Mouse (Mus musculus) megakaryocyte, embryonic 14.5 days (primary cell): Measurements from ENCODE around the gene Kctd2. TPM values are rescaled to one million over a fixed set of nuclear protein-coding genes. Genes with fewer than 3 reads are reported as not detected.
"Not testable (repeated sequence)": the region's sequence is repeated elsewhere in the genome, so short reads cannot be mapped to it uniquely, and the experiment has no call there.

Experiments
- H3K27me3 ChIP-seq: replicated peaks from 2 replicates; pipeline ENCODE3; 2012; ENCODE audit warnings: inconsistent platforms
- H3K36me3 ChIP-seq: replicated peaks from 2 replicates; pipeline ENCODE3; 2012; ENCODE audit warnings: low read length, inconsistent platforms, mixed read lengths
- H3K4me1 ChIP-seq: 2 replicates; pipeline ENCODE4 v1.6.1; 2012; ENCODE audit warnings: inconsistent platforms
- H3K4me3 ChIP-seq: replicated peaks from 2 replicates; pipeline ENCODE3; 2012; ENCODE audit warnings: moderate library complexity, mild to moderate bottlenecking, inconsistent platforms
- H3K9me3 ChIP-seq: 2 replicates; pipeline ENCODE4 v1.6.1; 2012; ENCODE audit warnings: inconsistent platforms
- FLI1 ChIP-seq: IDR thresholded peaks from 2 replicates; pipeline ENCODE4 v1.6.1; 2012; ENCODE audit warnings: low read length, inconsistent platforms, mixed read lengths
- GATA1 ChIP-seq: IDR thresholded peaks from 3 replicates; pipeline ENCODE4 v1.6.1; 2012; ENCODE audit warnings: mixed read lengths, low read length, inconsistent platforms, borderline replicate concordance
- polyA plus RNA-seq: library from polyadenylated mRNA; stranded (reverse); fragments of >175 nt; gene quantifications from 2 replicates; pipeline ENCODE4 v1.2.3, GENCODE M21; 2012; ENCODE audit warnings: low replicate concordance; ENCODE audit not compliant: insufficient read depth

The Kctd2 gene
- polyA plus RNA-seq, 1 experiment, result 13.7 TPM

- no peak for TF ChIP-seq FLI1
- no peak for TF ChIP-seq GATA1
- peaks cover 28% of the 10 kb centered on the region for H3K9me3 ChIP-seq
- peaks cover 81% of the 10 kb centered on the region for H3K27me3 ChIP-seq
- no peak overlapping the region for H3K4me3 ChIP-seq
- no peaks in the 10 kb centered on the region for H3K36me3 ChIP-seq
- H3K4me1 ChIP-seq, result peaks cover 32% of the 10 kb centered on the region
Observed at GRCm38 (mm10) chr11:115452281-115452860, 32.4 kb downstream of the Kctd2 start.

- no peaks in the 10 kb centered on the region for H3K36me3 ChIP-seq
- TF ChIP-seq GATA1 (no peak), FLI1 (no peak)
- H3K27me3 ChIP-seq, result peaks cover 78% of the 10 kb centered on the region
- no peak overlapping the region for H3K4me3 ChIP-seq
- peaks cover 23% of the 10 kb centered on the region for H3K9me3 ChIP-seq
- peaks cover 32% of the 10 kb centered on the region for H3K4me1 ChIP-seq
Observed at GRCm38 (mm10) chr11:115453306-115453705, 33.4 kb downstream of the Kctd2 start.

GRCm38 (mm10) chr11:115454822-115455221, 34.9 kb downstream of the Kctd2 start:
- Histone ChIP-seq H3K27me3 (peaks cover 74% of the 10 kb centered on the region), H3K4me1 (peaks cover 19% of the 10 kb centered on the region), H3K9me3 (peaks cover 23% of the 10 kb centered on the region)
- H3K4me3 ChIP-seq, H3K36me3 ChIP-seq: not testable (repeated sequence)

- Histone ChIP-seq H3K4me1 (peaks cover 13% of the 10 kb centered on the region; the same call in 1 of the 2 replicates), H3K36me3 (no peaks in the 10 kb centered on the region), H3K27me3 (peaks cover 70% of the 10 kb centered on the region), H3K9me3 (peaks cover 23% of the 10 kb centered on the region), H3K4me3 (no peak overlapping the region)
- TF ChIP-seq GATA1, result no peak
- TF ChIP-seq FLI1, result no peak
Observed at GRCm38 (mm10) chr11:115455619-115456018, 35.7 kb downstream of the Kctd2 start.

GRCm38 (mm10) chr11:115456182-115456581, 36.3 kb downstream of the Kctd2 start:
- peaks cover 13% of the 10 kb centered on the region; the same call in 1 of the 2 replicates for H3K4me1 ChIP-seq

GRCm38 (mm10) chr11:115457405-115457804, 37.5 kb downstream of the Kctd2 start:
- Histone ChIP-seq H3K4me3 (no peak overlapping the region), H3K9me3 (peaks cover 26% of the 10 kb centered on the region), H3K4me1 (peaks cover 7% of the 10 kb centered on the region; the same call in 1 of the 2 replicates), H3K36me3 (no peaks in the 10 kb centered on the region), H3K27me3 (peaks cover 66% of the 10 kb centered on the region)
- TF ChIP-seq FLI1, result no peak
- no peak for TF ChIP-seq GATA1

More at GRCm38 (mm10) chr11:115456182-115456581, 36.3 kb downstream of the Kctd2 start:
- Histone ChIP-seq H3K36me3 (no peaks in the 10 kb centered on the region), H3K4me3 (no peak overlapping the region), H3K27me3 (peaks cover 68% of the 10 kb centered on the region), H3K9me3 (peaks cover 26% of the 10 kb centered on the region)
- TF ChIP-seq FLI1 (no peak), GATA1 (no peak)

- peaks cover 71% of the 10 kb centered on the region for H3K27me3 ChIP-seq
- no peaks in the 10 kb centered on the region for H3K36me3 ChIP-seq
Observed at GRCm38 (mm10) chr11:115460976-115461375, 41.0 kb downstream of the Kctd2 start.

GRCm38 (mm10) chr11:115461846-115462242, 41.9 kb downstream of the Kctd2 start:
- peaks cover 7% of the 10 kb centered on the region for H3K4me1 ChIP-seq
- peaks cover 4% of the 10 kb centered on the region for H3K9me3 ChIP-seq
- H3K4me3 ChIP-seq, result no peak overlapping the region
- peaks cover 72% of the 10 kb centered on the region for H3K27me3 ChIP-seq
- TF ChIP-seq FLI1 (no peak), GATA1 (no peak)
- H3K36me3 ChIP-seq, result no peaks in the 10 kb centered on the region

More at GRCm38 (mm10) chr11:115460976-115461375, 41.0 kb downstream of the Kctd2 start:
- no peak for TF ChIP-seq FLI1
- TF ChIP-seq GATA1, result no peak
- Histone ChIP-seq H3K4me1 (peaks cover 7% of the 10 kb centered on the region; the same call in 1 of the 2 replicates), H3K4me3 (no peak overlapping the region), H3K9me3 (peaks cover 9% of the 10 kb centered on the region)

GRCm38 (mm10) chr11:115462243-115462891, 42.4 kb downstream of the Kctd2 start, which contains the start of gene Slc16a5:
Gene Slc16a5 (plus strand): TSS chr11:115462474.
- no peak within 1 kb of the TSS for H3K4me3 ChIP-seq
- no peaks in the 10 kb centered on the region for H3K36me3 ChIP-seq
- TF ChIP-seq GATA1 (no peak), FLI1 (no peak)
- H3K9me3 ChIP-seq, result peaks cover 4% of the 10 kb centered on the region
- peaks cover 72% of the 10 kb centered on the region for H3K27me3 ChIP-seq
- peaks cover 7% of the 10 kb centered on the region for H3K4me1 ChIP-seq

- TF ChIP-seq GATA1 (no peak), FLI1 (no peak)
- Histone ChIP-seq H3K4me3 (no peak overlapping the region), H3K36me3 (no peaks in the 10 kb centered on the region), H3K4me1 (peaks cover 3% of the 10 kb centered on the region; the same call in 1 of the 2 replicates), H3K27me3 (peaks cover 72% of the 10 kb centered on the region), H3K9me3 (peaks cover 4% of the 10 kb centered on the region)
Observed at GRCm38 (mm10) chr11:115463397-115463796, 43.5 kb downstream of the Kctd2 start.
